Mouse (Mus musculus): ENCODE results near the gene Mpzl1. TPM values are rescaled to one million over a fixed set of nuclear protein-coding genes. Genes with fewer than 3 reads are reported as not detected.

Mpzl1 gene
- total RNA-seq, 2 experiments from 2014 or later, result 34.6 to 46.9 TPM

GRCm38 (mm10) chr1:165579332-165579731 lies 55.0 kb downstream of the Mpzl1 start:
- DNase-seq, result no peak

- no peak for DNase-seq
These were observed 57.8 kb downstream of the Mpzl1 start for GRCm38 (mm10) chr1:165576459-165577112.

GRCm38 (mm10) chr1:165576005-165576404 lies 58.3 kb downstream of the Mpzl1 start:
- DNase-seq, result no peak

GRCm38 (mm10) chr1:165567466-165567865 lies 66.9 kb downstream of the Mpzl1 start:
- DNase-seq, result no peak

- DNase-seq, result no peak
These were observed 69.1 kb downstream of the Mpzl1 start for GRCm38 (mm10) chr1:165565283-165565682.

- DNase-seq, result no peak
These were observed 75.3 kb downstream of the Mpzl1 start for GRCm38 (mm10) chr1:165559073-165559472.

GRCm38 (mm10) chr1:165556711-165557110 lies 77.6 kb downstream of the Mpzl1 start:
- no peak for DNase-seq

Other genes with a start within 250 kb of the Mpzl1 start
- gene Dcaf6, start 174.1 kb downstream of the Mpzl1 start, total RNA-seq (2021), result 100 to 1,000 TPM; 128 to 135 TPM
- gene Mpc2, start 173.9 kb downstream of the Mpzl1 start, total RNA-seq (2021), result 100 to 1,000 TPM; 148 to 186 TPM
- gene Adcy10, start 149.4 kb downstream of the Mpzl1 start, total RNA-seq (2021), result under 1 TPM in 1 of 2 experiments, not detected in 1; 0.12 TPM
- 100 to 1,000 TPM; 128 to 138 TPM for gene Rcsd1, start 75.2 kb upstream of the Mpzl1 start, total RNA-seq (2021)
- 10 to 100 TPM; 37.2 to 42.5 TPM for gene Creg1, start 129.2 kb upstream of the Mpzl1 start, total RNA-seq (2021)
- gene Cd247, start 154.1 kb upstream of the Mpzl1 start, total RNA-seq (2021), result 1 to 10 TPM; 1.6 to 1.9 TPM